Mouse (Mus musculus): Measurements from ENCODE around the gene Clec2l. TPM values are rescaled to one million over a fixed set of nuclear protein-coding genes. Genes with fewer than 3 reads are reported as not detected.
A peak's percentile ranks its signal among the peaks of the same experiment; 100 is the strongest.

Gene Clec2l
- total and polyA plus RNA-seq, 3 experiments = 6.0 to 10.4 TPM; not detected in 1

- Histone ChIP-seq H3K4me3 (ENCODE audit: control insufficient read depth in 1 of 2, insufficient read depth in 1 of 2, low read depth in 2 of 2, low read length in 2 of 2) (peak overlapping the region; percentile 52 to 63), H3K36me3 (ENCODE audit: control insufficient read depth in 1 of 2, insufficient read depth in 2 of 2, low read length in 2 of 2) (peaks cover 0 to 9% of the 10 kb centered on the region in 2 experiments; a peak in 2 of 4 replicates), H3K27me3 (ENCODE audit: control insufficient read depth in 1 of 2, insufficient read depth in 2 of 2, low read length in 2 of 2) (no peaks in the 10 kb centered on the region), H3K27ac (ENCODE audit: control insufficient read depth, low read depth, low read length) (peak overlapping the region; percentile 84), H3K79me2 (ENCODE audit: control insufficient read depth, insufficient read depth, low read length, poor library complexity) (no peaks in the 10 kb centered on the region; the same call in 1 of the 2 replicates), H3K4me1 (ENCODE audit: control insufficient read depth in 1 of 2, insufficient read depth in 2 of 2, low read length in 2 of 2) (peaks cover 8 to 29% of the 10 kb centered on the region in 2 experiments), H3K9me3 (replicated peaks; ENCODE audit: insufficient read depth, low read length) (no peaks in the 10 kb centered on the region), H3K9ac (ENCODE audit: control insufficient read depth, low read depth, low read length, poor library complexity, severe bottlenecking) (peak overlapping the region; percentile 75)
- TF ChIP-seq SMC3 (IDR thresholded peaks at IDR 0.05; ENCODE audit: low read depth, low read length) (no peak), GATA1 (IDR thresholded peaks at IDR 0.05; ENCODE audit: low read depth, low read length) (peak; percentile 60), POLR2A (IDR thresholded peaks at IDR 0.05; ENCODE audit: control insufficient read depth in 1 of 2, insufficient read depth in 1 of 2, low read depth in 1 of 2, low read length in 2 of 2, poor library complexity in 1 of 2) (peak in 1 of 2 experiments; percentile 35; a peak in 2 of 4 replicates)
- DNase-seq (ENCODE audit: low read depth, low spot score) = peak; percentile 72
Measured at GRCm38 (mm10) chr6:38676217-38676616, 13.3 kb downstream of the Clec2l start.

GRCm38 (mm10) chr6:38676723-38677122 lies 13.9 kb downstream of the Clec2l start:
- peak overlapping the region; percentile 84 for H3K27ac ChIP-seq (ENCODE audit: control insufficient read depth, low read depth, low read length)
- peaks cover 0 to 5% of the 10 kb centered on the region in 2 experiments; a peak in 2 of 4 replicates for H3K36me3 ChIP-seq (ENCODE audit: control insufficient read depth in 1 of 2, insufficient read depth in 2 of 2, low read length in 2 of 2)
- peak overlapping the region; percentile 52 to 63 for H3K4me3 ChIP-seq (ENCODE audit: control insufficient read depth in 1 of 2, insufficient read depth in 1 of 2, low read depth in 2 of 2, low read length in 2 of 2)
- peak; percentile 82 for DNase-seq (ENCODE audit: low read depth, low spot score)
- peak; percentile 55 for TF ChIP-seq SIN3A (IDR thresholded peaks at IDR 0.05; ENCODE audit: low read length)
- TF ChIP-seq ZKSCAN1 (IDR thresholded peaks at IDR 0.05; ENCODE audit: low read depth, low read length) = no peak
- TF ChIP-seq MYC (IDR thresholded peaks at IDR 0.05; ENCODE audit: low read depth, low read length) = peak; percentile 98
- no peak for TF ChIP-seq MEF2A (IDR thresholded peaks at IDR 0.05; ENCODE audit: extremely low read depth, insufficient replicate concordance, low read depth, low read length, poor library complexity, severe bottlenecking)
- TF ChIP-seq USF1 (IDR thresholded peaks at IDR 0.05; ENCODE audit: low read depth, low read length) = peak; percentile 83
- peak; percentile 99 for TF ChIP-seq MAX (IDR thresholded peaks at IDR 0.05; ENCODE audit: low read length)
- no peak for TF ChIP-seq HCFC1 (IDR thresholded peaks at IDR 0.05; ENCODE audit: low read depth, low read length)
- no peak for TF ChIP-seq CHD1 (IDR thresholded peaks at IDR 0.05; ENCODE audit: low read depth, low read length)
- TF ChIP-seq TBP (IDR thresholded peaks at IDR 0.05; ENCODE audit: low read depth, low read length) = no peak
- 0 out of 4 replicates have a peak, but pooled peaks of 1 of the 2 experiments have one; percentile 24 for TF ChIP-seq USF2 (IDR thresholded peaks at IDR 0.05; ENCODE audit: borderline replicate concordance in 1 of 2, insufficient read depth in 1 of 2, low read depth in 1 of 2, low read length in 2 of 2)
- TF ChIP-seq POLR2A (IDR thresholded peaks at IDR 0.05; ENCODE audit: control insufficient read depth in 1 of 2, insufficient read depth in 1 of 2, low read depth in 1 of 2, low read length in 2 of 2, poor library complexity in 1 of 2) = peak; percentile 31 to 49; a peak in 2 of 4 replicates
- peak; percentile 86 for TF ChIP-seq MXI1 (IDR thresholded peaks at IDR 0.05; ENCODE audit: low read depth, low read length)
- TF ChIP-seq NRF1 (IDR thresholded peaks at IDR 0.05; ENCODE audit: insufficient read depth, low read depth, low read length, poor library complexity, severe bottlenecking) = no peak
- TF ChIP-seq NELFE (IDR thresholded peaks at IDR 0.05; ENCODE audit: low read depth, low read length) = peak; percentile 61
- no peak for TF ChIP-seq E2F4 (IDR thresholded peaks at IDR 0.05; ENCODE audit: borderline replicate concordance, low read depth, low read length)
- TF ChIP-seq EP300 (IDR thresholded peaks at IDR 0.05; ENCODE audit: low read depth in 1 of 2, low read length in 2 of 2) = no peak
- H3K4me1 ChIP-seq (ENCODE audit: control insufficient read depth in 1 of 2, insufficient read depth in 2 of 2, low read length in 2 of 2) = peaks cover 5 to 25% of the 10 kb centered on the region in 2 experiments
- H3K9me3 ChIP-seq (replicated peaks; ENCODE audit: insufficient read depth, low read length) = no peaks in the 10 kb centered on the region
- H3K27me3 ChIP-seq (ENCODE audit: control insufficient read depth in 1 of 2, insufficient read depth in 2 of 2, low read length in 2 of 2) = no peaks in the 10 kb centered on the region
- H3K9ac ChIP-seq (ENCODE audit: control insufficient read depth, low read depth, low read length, poor library complexity, severe bottlenecking) = peak overlapping the region; percentile 75
- no peaks in the 10 kb centered on the region; the same call in 1 of the 2 replicates for H3K79me2 ChIP-seq (ENCODE audit: control insufficient read depth, insufficient read depth, low read length, poor library complexity)

Data from MEL (cell line).